Mouse (Mus musculus): ENCODE measurements around the gene Tlcd2. TPM values are rescaled to one million over a fixed set of nuclear protein-coding genes. Genes with fewer than 3 reads are reported as not detected.

The Tlcd2 gene
- polyA plus RNA-seq, 1 experiment from 2014 or later: 0.85 TPM

DNA sequence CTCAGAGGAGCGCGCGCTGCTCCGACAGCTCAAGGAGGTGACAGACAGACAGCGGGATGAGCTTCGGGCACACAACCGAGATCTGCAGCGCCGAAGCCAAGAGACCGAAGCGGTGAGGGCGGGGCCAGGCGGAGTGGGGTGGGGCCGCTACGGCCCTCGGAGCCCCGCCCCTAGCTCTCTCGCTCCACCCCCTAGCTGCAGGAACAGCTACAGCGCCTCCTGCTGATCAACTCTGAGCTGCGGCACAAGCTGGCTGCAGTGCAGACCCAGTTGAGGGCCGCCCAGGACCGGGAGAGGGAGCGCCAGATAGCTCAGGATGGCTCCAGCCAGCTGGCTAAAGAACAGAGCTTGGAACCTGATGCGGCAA, 49.1 kb downstream of the Tlcd2 start:
- ChIA-PET CTCF (interaction anchor here (0.8 to 4.6 kb wide), 13 partner anchors 12 to 107 kb away, joined by 3 to 42 read pairs (median 4); partner anchors contain the start of genes Prpf8, Tlcd2 and Wdr81), POLR2A (interaction anchor here (1.1 to 1.9 kb wide), 4 partner anchors 11 to 49 kb away, joined by 5 to 6 read pairs (median 5); partner anchors contain the start of gene Tlcd2)
- in situ Hi-C loops (cut with MboI; ENCODE audit: low pct_unique_long_range_greater_than_20kb): no loop called here
- no peak for DNase-seq (ENCODE audit: low read depth, low spot score)
- TF ChIP-seq CTCF (IDR thresholded peaks at IDR 0.05): peak; percentile 91
- peak; percentile 32 for ATAC-seq
- no peaks in the 10 kb centered on the region for H3K27me3 ChIP-seq

GRCm38 (mm10) chr11:75511213-75511612, 49.7 kb downstream of the Tlcd2 start:
- in situ Hi-C loops (cut with MboI; ENCODE audit: low pct_unique_long_range_greater_than_20kb): no loop called here
- ChIA-PET CTCF (interaction anchor here (0.6 to 4.6 kb wide), 11 partner anchors 12 to 108 kb away, joined by 3 to 42 read pairs (median 4); partner anchors contain the start of genes Prpf8 and Wdr81), POLR2A (interaction anchor here (0.5 to 1.8 kb wide), 4 partner anchors 20 to 77 kb away, joined by 3 to 7 read pairs (median 5); partner anchors contain the start of genes Slc43a2 and Tlcd2)
- no peak for TF ChIP-seq CTCF (IDR thresholded peaks at IDR 0.05)
- DNase-seq (ENCODE audit: low read depth, low spot score) (no peak), ATAC-seq (no peak)
- H3K27me3 ChIP-seq: no peaks in the 10 kb centered on the region

DNA sequence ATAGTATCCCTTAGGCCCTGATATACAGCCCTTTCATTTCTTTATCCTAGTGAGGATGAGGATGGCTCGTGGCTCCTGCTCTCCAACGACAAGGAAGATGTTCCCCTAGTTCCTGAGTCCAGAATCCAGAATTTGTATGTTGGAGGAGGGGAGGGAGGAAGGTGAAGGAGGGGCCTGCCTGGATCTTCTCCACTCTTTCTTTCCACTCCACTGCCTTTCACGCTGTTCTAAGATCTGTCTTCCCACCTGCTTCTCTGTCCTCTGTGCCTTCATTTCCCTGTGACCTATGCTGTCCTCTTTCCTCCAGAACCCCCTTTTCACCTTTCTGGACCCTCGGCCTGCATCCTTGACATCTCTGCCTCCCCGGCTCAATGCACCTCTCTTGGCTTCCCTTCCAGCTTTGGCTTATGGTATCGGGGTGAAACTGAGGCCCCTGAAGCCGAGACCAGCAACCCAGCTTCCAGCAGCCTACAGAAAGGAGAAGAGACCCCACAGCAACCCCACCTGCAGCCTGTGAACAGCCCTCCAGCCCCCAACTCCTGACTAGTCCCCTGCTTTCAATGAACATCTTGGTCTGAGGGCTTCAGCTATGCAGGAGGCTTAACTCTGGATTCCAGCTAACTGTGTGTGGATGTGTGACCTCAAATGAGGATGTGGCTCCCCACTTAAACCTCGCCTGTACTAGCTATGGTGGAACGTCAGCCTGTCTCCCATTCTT, 50.9 kb downstream of the Tlcd2 start:
- POLR2A ChIA-PET: no interaction called here
- TF ChIP-seq CTCF (IDR thresholded peaks at IDR 0.05): no peak
- no peak for ATAC-seq
- no peak for DNase-seq (ENCODE audit: low read depth, low spot score)
- no peaks in the 10 kb centered on the region for H3K27me3 ChIP-seq
- CTCF ChIA-PET: interaction anchor here (0.9 to 4.6 kb wide), 6 partner anchors 14 to 116 kb away, joined by 3 to 42 read pairs (median 4); partner anchors contain the start of gene Wdr81
- in situ Hi-C loops (cut with MboI; ENCODE audit: low pct_unique_long_range_greater_than_20kb): no loop called here

DNA sequence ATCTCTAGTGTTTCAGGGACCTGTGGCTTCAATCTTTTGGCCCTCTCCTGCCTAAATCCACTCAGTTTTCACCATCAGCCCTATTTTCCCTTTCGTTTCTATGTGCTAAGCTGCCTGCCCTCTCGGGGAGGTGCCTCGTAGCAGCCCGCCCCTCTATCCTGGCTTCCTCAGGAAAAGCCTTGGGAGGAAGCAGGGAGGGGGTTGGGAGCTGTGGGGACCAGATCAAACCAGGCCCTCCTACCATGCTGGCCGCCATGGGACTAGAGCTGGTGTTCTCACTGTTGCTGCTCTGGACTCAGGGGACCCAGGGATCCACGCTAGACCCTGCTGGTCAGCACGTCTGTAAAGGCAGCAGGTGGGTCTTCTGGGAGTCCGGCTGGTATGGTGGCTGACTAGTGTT, 51.8 kb downstream of the Tlcd2 start, which contains the start of gene Scarf1:
Scarf1 (plus strand) TSS at position 205 of the 400 bp plus-strand sequence.
- no peak for DNase-seq (ENCODE audit: low read depth, low spot score)
- ATAC-seq: no peak
- TF ChIP-seq CTCF (IDR thresholded peaks at IDR 0.05): no peak
- in situ Hi-C loops (cut with MboI; ENCODE audit: low pct_unique_long_range_greater_than_20kb): no loop called here
- H3K27me3 ChIP-seq: no peaks in the 10 kb centered on the region
- POLR2A ChIA-PET: interaction anchor here (0.6 kb wide), 1 partner anchor 16 kb away, joined by 4 read pairs; no protein-coding TSS in a partner anchor
- CTCF ChIA-PET: interaction anchor here (1.0 to 4.6 kb wide), 2 partner anchors 13 to 110 kb away, joined by 3 to 42 read pairs; no protein-coding TSS in a partner anchor

DNA sequence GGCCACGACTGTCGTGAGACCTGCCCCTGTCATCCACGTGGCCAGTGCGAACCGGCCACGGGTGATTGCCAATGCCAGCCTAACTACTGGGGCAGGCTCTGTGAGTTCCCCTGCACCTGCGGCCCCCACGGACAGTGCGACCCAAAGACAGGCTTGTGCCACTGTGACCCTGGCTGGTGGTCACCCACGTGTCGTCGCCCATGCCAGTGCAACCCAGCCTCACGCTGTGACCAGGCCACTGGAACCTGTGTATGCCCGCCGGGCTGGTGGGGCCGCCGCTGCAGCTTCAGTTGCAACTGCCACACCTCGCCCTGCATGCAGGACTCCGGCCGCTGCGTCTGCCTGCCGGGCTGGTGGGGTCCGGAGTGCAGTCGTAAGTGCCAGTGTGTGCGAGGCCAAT, 53.7 kb downstream of the Tlcd2 start:
- CTCF ChIA-PET: no interaction called here
- ATAC-seq: no peak
- TF ChIP-seq CTCF (IDR thresholded peaks at IDR 0.05): no peak

DNA sequence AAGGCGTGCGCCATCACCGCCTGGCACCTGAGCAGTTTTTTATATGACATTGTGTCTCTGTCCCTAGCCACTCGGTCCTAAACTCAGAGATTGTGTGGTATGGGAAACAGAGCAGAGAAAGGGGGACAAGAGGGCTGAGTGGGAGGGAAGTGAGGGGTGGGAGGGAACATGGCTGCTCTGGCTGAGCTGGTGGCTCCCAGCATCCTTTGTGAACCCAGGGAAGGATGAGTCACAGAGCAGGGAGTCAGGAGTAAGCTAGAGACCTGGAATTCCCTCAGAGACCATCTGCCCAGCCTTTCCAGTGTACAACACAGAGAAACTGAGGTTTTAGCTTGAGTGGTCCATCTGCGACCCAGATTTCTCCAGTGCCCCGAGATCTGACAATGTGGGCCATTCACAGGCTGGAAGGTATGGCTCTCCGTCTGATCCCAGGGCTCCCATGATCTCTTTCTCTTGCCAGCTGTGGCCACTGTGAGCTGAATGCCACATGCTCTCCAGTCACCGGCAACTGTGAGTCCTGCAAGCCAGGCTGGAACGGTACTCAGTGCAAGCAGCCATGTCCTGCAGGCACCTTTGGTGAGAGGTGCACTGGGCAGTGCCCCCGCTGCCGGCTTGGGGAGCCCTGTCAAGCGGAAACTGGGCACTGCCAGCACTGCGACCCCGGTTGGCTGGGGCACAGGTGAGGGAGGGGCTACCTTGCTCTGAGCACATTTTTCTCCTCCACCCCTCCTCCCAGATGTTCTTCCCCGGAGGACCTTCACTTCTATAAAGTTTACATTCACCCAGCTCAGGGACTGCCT, 58.5 kb downstream of the Tlcd2 start:
- no peak for TF ChIP-seq CTCF (IDR thresholded peaks at IDR 0.05)
- in situ Hi-C loops (cut with MboI; ENCODE audit: low pct_unique_long_range_greater_than_20kb): no loop called here
- ATAC-seq: no peak
- CTCF ChIA-PET: interaction anchor here (1.1 to 1.6 kb wide), 2 partner anchors 22 to 54 kb away, joined by 3 read pairs; no protein-coding TSS in a partner anchor
- no peak for DNase-seq (ENCODE audit: low read depth, low spot score)
- POLR2A ChIA-PET: interaction anchor here (0.5 to 0.7 kb wide), 2 partner anchors 53 to 690 kb away, joined by 3 to 4 read pairs; no protein-coding TSS in a partner anchor
- no peaks in the 10 kb centered on the region for H3K27me3 ChIP-seq

More for the DNA sequence above, 53.7 kb downstream of the Tlcd2 start:
- DNase-seq (ENCODE audit: low read depth, low spot score): no peak
- POLR2A ChIA-PET: interaction anchor here (0.6 kb wide), 1 partner anchor 112 kb away, joined by 3 read pairs; no protein-coding TSS in a partner anchor
- in situ Hi-C loops (cut with MboI; ENCODE audit: low pct_unique_long_range_greater_than_20kb): no loop called here
- H3K27me3 ChIP-seq: no peaks in the 10 kb centered on the region

Other genes starting within 250 kb of the Tlcd2 start
- gene Rpa1, start 113.4 kb upstream of the Tlcd2 start, polyA plus RNA-seq (2021): 64.8 TPM
- gene Smyd4, start 113.3 kb upstream of the Tlcd2 start, polyA plus RNA-seq (2021): 10.4 TPM
- gene Serpinf1, start 39.0 kb upstream of the Tlcd2 start, polyA plus RNA-seq (2021): 2.5 TPM
- gene Serpinf2, start 22.1 kb upstream of the Tlcd2 start, polyA plus RNA-seq (2021): 0.04 TPM
- 28.9 TPM for gene Wdr81, start 7.0 kb upstream of the Tlcd2 start, polyA plus RNA-seq (2021)
- 132 TPM for gene Prpf8, start 25.1 kb downstream of the Tlcd2 start, polyA plus RNA-seq (2021)
- 1.4 TPM for gene Rilp, start 48.4 kb downstream of the Tlcd2 start, polyA plus RNA-seq (2021)
- gene Scarf1, start 51.8 kb downstream of the Tlcd2 start, polyA plus RNA-seq (2021): 0.17 TPM
- gene Slc43a2, start 70.0 kb downstream of the Tlcd2 start, polyA plus RNA-seq (2021): 10.0 TPM
- gene Pitpna, start 126.4 kb downstream of the Tlcd2 start, polyA plus RNA-seq (2021): 141 TPM
- 32.9 TPM for gene Inpp5k, start 169.3 kb downstream of the Tlcd2 start, polyA plus RNA-seq (2021)
- 121 TPM for gene Myo1c, start 188.8 kb downstream of the Tlcd2 start, polyA plus RNA-seq (2021)
- gene Crk, start 217.5 kb downstream of the Tlcd2 start, polyA plus RNA-seq (2021): 116 TPM